Mouse (Mus musculus) lung, adult 2 months (tissue): ENCODE data around the gene Snapc3.

Experiments
- CTCF ChIP-seq: fragments of 200-500 bp; IDR thresholded peaks from 2 replicates; pipeline ENCODE4 v1.5.1; 2011; ENCODE audit warnings: mild to moderate bottlenecking, low read length, control low read depth; ENCODE audit not compliant: insufficient read depth
- POLR2A ChIP-seq: fragments of 200-500 bp; IDR thresholded peaks from 2 replicates; pipeline ENCODE4 v1.6.1; 2011; ENCODE audit warnings: low read depth, mild to moderate bottlenecking, control low read depth, low read length, borderline replicate concordance; ENCODE audit errors: extremely low read depth

DNA sequence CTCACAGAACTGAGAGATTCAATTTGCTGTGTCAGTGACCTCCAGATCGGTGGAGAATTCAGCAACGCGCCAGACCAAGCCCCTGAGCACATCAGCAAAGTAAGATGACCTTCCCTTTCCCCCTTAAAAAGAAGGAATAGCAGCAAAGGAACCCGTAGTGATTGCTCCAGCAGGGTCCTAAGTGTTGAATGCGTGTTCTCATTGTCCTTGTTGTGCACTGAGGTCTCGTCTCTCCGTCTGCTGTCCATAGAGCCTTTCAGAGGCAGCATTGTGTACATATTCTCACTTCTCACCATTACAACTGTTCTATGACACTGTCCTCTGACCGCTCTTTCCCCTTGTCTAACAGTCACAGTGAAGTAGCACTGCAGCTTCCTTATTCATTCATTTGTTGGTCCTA, 18.9 kb downstream of the Snapc3 start:
- TF ChIP-seq POLR2A: no peak
- no peak for TF ChIP-seq CTCF
